In genomic region chr15:80373219-80373964, GRCm38 (mm10) we compare ENCODE assay signal across 20 mouse cellular contexts.
DNase-seq lines count a peak whose midpoint lies in the region; ATAC-seq and TF ChIP-seq lines count a peak whose summit lies in the region.
"Had no signal": no experiment of that assay in that cellular context is flagged by ENCODE, and none has a peak within 500 bp of the region (broad histone marks: within the 10 kb centered on the region; RNA-seq: fewer than 3 reads in every experiment).

No protein-coding gene starts in this region.

- H3K27ac ChIP-seq in layer of hippocampus, adult 2 months: no peak overlapping the region
- H3K27ac ChIP-seq in neural tube, embryonic 13.5 days (replicated peaks): no peak overlapping the region
- H3K27ac ChIP-seq in neural tube, embryonic 15.5 days (replicated peaks): no peak overlapping the region
- H3K27ac ChIP-seq in forebrain, embryonic 16.5 days (ENCODE audit: low read length): no peak overlapping the region
- H3K27ac ChIP-seq: embryonic facial prominence, embryonic 10.5 days; hindbrain, embryonic 15.5 days; kidney, embryonic 15.5 days; limb, embryonic 13.5 days; liver, embryonic 14.5 days; stomach, postnatal 0 days had no signal

- no peaks in the 10 kb centered on the region for H3K27me3 ChIP-seq in neural tube, embryonic 13.5 days
- no peaks in the 10 kb centered on the region for H3K27me3 ChIP-seq in neural tube, embryonic 15.5 days (replicated peaks)
- H3K27me3 ChIP-seq in forebrain, embryonic 16.5 days (replicated peaks; ENCODE audit: control insufficient read depth, insufficient read depth, low read length): no peaks in the 10 kb centered on the region
- H3K27me3 ChIP-seq: hindbrain, embryonic 15.5 days; kidney, embryonic 15.5 days; limb, embryonic 13.5 days had no signal

- H3K36me3 ChIP-seq in neural tube, embryonic 13.5 days: no peaks in the 10 kb centered on the region
- H3K36me3 ChIP-seq in neural tube, embryonic 15.5 days: peaks cover 4% of the 10 kb centered on the region; the same call in 1 of the 2 replicates
- no peaks in the 10 kb centered on the region for H3K36me3 ChIP-seq in forebrain, embryonic 16.5 days (ENCODE audit: control insufficient read depth, insufficient read depth)
- H3K36me3 ChIP-seq: embryonic facial prominence, embryonic 10.5 days; heart, embryonic 12.5 days; hindbrain, embryonic 15.5 days; kidney, embryonic 15.5 days; limb, embryonic 13.5 days had no signal

- no peak overlapping the region for H3K9ac ChIP-seq in neural tube, embryonic 13.5 days
- H3K9ac ChIP-seq in neural tube, embryonic 15.5 days (replicated peaks): no peak overlapping the region
- H3K9ac ChIP-seq in forebrain, embryonic 16.5 days (replicated peaks; ENCODE audit: low read depth, low read length): no peak overlapping the region
- H3K9ac ChIP-seq: heart, embryonic 12.5 days; hindbrain, embryonic 15.5 days; kidney, embryonic 15.5 days; limb, embryonic 13.5 days; liver, embryonic 14.5 days had no signal

- H3K4me2 ChIP-seq in neural tube, embryonic 13.5 days: no peak overlapping the region
- H3K4me2 ChIP-seq in neural tube, embryonic 15.5 days: no peak overlapping the region
- H3K4me2 ChIP-seq in forebrain, embryonic 16.5 days (ENCODE audit: low read length): no peak overlapping the region
- H3K4me2 ChIP-seq: heart, embryonic 12.5 days; hindbrain, embryonic 15.5 days; kidney, embryonic 15.5 days; limb, embryonic 13.5 days had no signal

- 0 out of 2 replicates have a peak, but pooled peaks cover 6% of the 10 kb centered on the region for H3K4me1 ChIP-seq in neural tube, embryonic 13.5 days (replicated peaks)
- H3K4me1 ChIP-seq in neural tube, embryonic 15.5 days: no peaks in the 10 kb centered on the region
- peaks cover 8% of the 10 kb centered on the region; the same call in 1 of the 2 replicates for H3K4me1 ChIP-seq in forebrain, embryonic 16.5 days (replicated peaks; ENCODE audit: control insufficient read depth, insufficient read depth, low read length)
- H3K4me1 ChIP-seq: embryonic facial prominence, embryonic 10.5 days; heart, embryonic 12.5 days; hindbrain, embryonic 15.5 days; kidney, embryonic 15.5 days; limb, embryonic 13.5 days had no signal

- no peak for TF ChIP-seq CTCF in layer of hippocampus, adult 2 months (conservative IDR thresholded peaks at IDR 0.05)

- ATAC-seq in neural tube, embryonic 13.5 days (ENCODE audit: low read depth): 0 out of 2 replicates have a peak, but pooled peaks have one; percentile 71
- ATAC-seq in neural tube, embryonic 15.5 days (ENCODE audit: low FRiP score): no peak
- peak; percentile 85 for ATAC-seq in forebrain, embryonic 16.5 days
- ATAC-seq: lung, postnatal 0 days had no signal

- H3K4me3 ChIP-seq in layer of hippocampus, adult 2 months: no peak overlapping the region
- H3K4me3 ChIP-seq in neural tube, embryonic 13.5 days: no peak overlapping the region
- H3K4me3 ChIP-seq in neural tube, embryonic 15.5 days (replicated peaks): no peak overlapping the region
- H3K4me3 ChIP-seq in forebrain, embryonic 16.5 days (replicated peaks; ENCODE audit: low read length): no peak overlapping the region
- H3K4me3 ChIP-seq: embryonic facial prominence, embryonic 10.5 days; heart, embryonic 12.5 days; hindbrain, embryonic 15.5 days; kidney, embryonic 15.5 days; limb, embryonic 13.5 days had no signal

- 65% methylated on average over 9 of the region's 9 CpGs for WGBS in neural tube, embryonic 13.5 days
- WGBS in neural tube, embryonic 15.5 days: 62% methylated on average over 9 of the region's 9 CpGs
- 48% methylated on average over 9 of the region's 9 CpGs for WGBS in forebrain, embryonic 16.5 days

- H3K9me3 ChIP-seq in neural tube, embryonic 13.5 days: no peaks in the 10 kb centered on the region
- H3K9me3 ChIP-seq in neural tube, embryonic 15.5 days (replicated peaks): no peaks in the 10 kb centered on the region
- H3K9me3 ChIP-seq in forebrain, embryonic 16.5 days (ENCODE audit: control insufficient read depth, low read length): no peaks in the 10 kb centered on the region
- H3K9me3 ChIP-seq: embryonic facial prominence, embryonic 10.5 days; heart, embryonic 12.5 days; hindbrain, embryonic 15.5 days; kidney, embryonic 15.5 days; limb, embryonic 13.5 days had no signal

- DNase-seq in cerebellum, adult 9-11 months: peak; percentile 57
- no peak for DNase-seq in cerebellum, adult 11 months
- DNase-seq in layer of hippocampus, postnatal 10 days (ENCODE audit: low spot score in 2 of 2): peak; percentile 35 to 50
- no peak for DNase-seq in layer of hippocampus, adult 2 months (ENCODE audit: low spot score in 2 of 2)
- DNase-seq: adrenal gland, postnatal 36 days; gastrocnemius, postnatal 10 days; heart, adult 11 months; kidney, postnatal 4 days; right cerebral cortex, postnatal 25 days had no signal

Comparison
In these comparisons a context has a peak if more than half of its experiments do, and no peak if none do; other contexts are left out.
1. DNase-seq: peak in cerebellum, adult 9-11 months (single experiment) and layer of hippocampus, postnatal 10 days (2 of 2); none in cerebellum, adult 11 months (single experiment) and layer of hippocampus, adult 2 months (0 of 2).